Mouse (Mus musculus): Measurements from ENCODE around the gene E2f3. TPM values are rescaled to one million over a fixed set of nuclear protein-coding genes. Genes with fewer than 3 reads are reported as not detected.

The E2f3 gene
- polyA plus RNA-seq, 1 experiment from 2014 or later: 15.2 TPM

Other genes with a start within 250 kb of the E2f3 start
- 27.5 and 29.8 TPM in 2 replicates for gene Cdkal1, start 130.4 kb downstream of the E2f3 start, polyA plus RNA-seq (2014; fragmentation: Nextera tagmentation; extraction: Ambion mirVana)
- gene Mboat1, start 150.4 kb upstream of the E2f3 start, polyA plus RNA-seq (2014; fragmentation: Nextera tagmentation; extraction: Ambion mirVana): 4.1 and 4.8 TPM in 2 replicates